ENCODE assay signal across 8 mouse cellular contexts in the genomic region with DNA sequence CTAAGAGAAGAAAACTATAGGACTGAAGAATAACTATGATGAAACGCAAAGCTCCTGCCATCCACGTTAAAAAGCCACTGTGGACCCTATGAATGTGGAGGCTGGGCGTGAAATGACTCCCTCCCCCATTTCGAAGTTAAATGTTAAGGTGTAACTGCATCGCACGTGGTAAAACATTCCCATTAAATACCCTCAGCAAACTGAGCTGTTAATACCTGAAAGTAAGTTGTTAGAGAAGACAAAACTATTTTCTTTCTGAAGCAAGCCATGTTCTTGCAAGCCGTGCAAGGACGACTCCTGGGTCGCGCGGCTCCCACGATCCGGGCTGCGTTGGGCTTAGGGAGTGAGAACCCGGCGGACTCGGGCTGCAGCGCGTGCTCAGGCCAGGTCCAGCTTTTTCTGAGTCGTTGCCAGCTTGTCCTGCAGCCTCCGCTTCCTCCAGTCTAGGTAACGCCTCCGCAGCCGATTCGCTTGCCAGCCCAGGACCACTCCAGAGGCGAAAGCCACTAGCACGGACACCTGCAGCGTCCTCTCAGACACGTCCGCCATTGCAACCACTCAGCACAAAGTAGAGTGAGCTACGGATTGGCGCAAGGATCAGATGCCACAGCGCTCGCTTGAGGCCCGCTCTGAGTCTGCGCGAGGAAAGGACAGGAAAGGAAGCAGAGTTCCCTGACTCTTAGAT. TPM values are rescaled to one million over a fixed set of nuclear protein-coding genes. Genes with fewer than 3 reads are reported as not detected.
A peak's percentile ranks its signal among the peaks of the same experiment; 100 is the strongest.
DNase-seq lines count a peak whose midpoint lies in the region; ATAC-seq lines count a peak whose summit lies in the region.

TSS of gene Mtln (minus strand) at position 570 of the 685 bp plus-strand sequence.

- peak; percentile 94 for ATAC-seq in hindbrain, embryonic 12.5 days (ENCODE audit: low FRiP score)

- 2% methylated on average over 37 of the region's 37 CpGs for WGBS in hindbrain, embryonic 12.5 days

- peak within 1 kb of the TSS; percentile 65 for H3K9ac ChIP-seq in hindbrain, embryonic 12.5 days

- peak within 1 kb of the TSS; percentile 70 for H3K4me3 ChIP-seq in hindbrain, embryonic 12.5 days

- H3K27ac ChIP-seq in hindbrain, embryonic 12.5 days: peak within 1 kb of the TSS; percentile 89

- peak; percentile 89 for DNase-seq in NIH3T3 (ENCODE audit: low read depth)
- DNase-seq in cerebellum, postnatal 10 days: peak; percentile 95 to 96
- peak; percentile 75 to 86 for DNase-seq in frontal cortex, postnatal 10 days (ENCODE audit: low spot score in 2 of 2)
- peak; percentile 83 to 91 for DNase-seq in layer of hippocampus, postnatal 14 days (ENCODE audit: low spot score in 2 of 2)
- DNase-seq in lung, postnatal 14 days: peak; percentile 85
- peak; percentile 80 for DNase-seq in retina, adult 2 months (ENCODE audit: low read depth, low spot score)
- peak; percentile 79 to 84 for DNase-seq in thymus, postnatal 36 days

- no peaks in the 10 kb centered on the region for H3K36me3 ChIP-seq in hindbrain, embryonic 12.5 days

- H3K9me3 ChIP-seq in hindbrain, embryonic 12.5 days (replicated peaks): no peaks in the 10 kb centered on the region

- H3K4me1 ChIP-seq in hindbrain, embryonic 12.5 days: peaks cover 24% of the 10 kb centered on the region

- H3K27me3 ChIP-seq in hindbrain, embryonic 12.5 days: no peaks in the 10 kb centered on the region

- peak within 1 kb of the TSS; percentile 73 for H3K4me2 ChIP-seq in hindbrain, embryonic 12.5 days (replicated peaks)

RNA-seq across cellular contexts. Expression of gene Mtln, which starts in this region (rescaled TPM):
- 24.1 and 28.3 TPM in 2 replicates for polyA plus RNA-seq in hindbrain, embryonic 12.5 days (2016; fragmentation: Nextera tagmentation; extraction: Ambion mirVana)
- total RNA-seq in layer of hippocampus, postnatal 14 days (2021): 10 to 100 TPM; 40.5 to 46.6 TPM

Comparison
In these comparisons a context has a peak if more than half of its experiments do, and no peak if none do; other contexts are left out.
1. Peak in every context shown above with its lines: DNase-seq, ATAC-seq, H3K4me3 ChIP-seq and H3K27ac ChIP-seq.